Mouse (Mus musculus): ENCODE results near the gene Bcl2l11. TPM values are rescaled to one million over a fixed set of nuclear protein-coding genes. Genes with fewer than 3 reads are reported as not detected.

The Bcl2l11 gene
- polyA plus RNA-seq, 1 experiment from 2014 or later = 15.7 TPM

GRCm38 (mm10) chr2:128187277-128187676 is 61.4 kb downstream of the Bcl2l11 start:
- H3K9ac ChIP-seq (ENCODE audit: low read depth, low read length) = no peak overlapping the region
- no peak overlapping the region for H3K4me3 ChIP-seq (replicated peaks; ENCODE audit: low read depth, low read length)
- WGBS = 97% methylated on average over 1 of the region's 1 CpGs

GRCm38 (mm10) chr2:128188461-128188860 is 62.6 kb downstream of the Bcl2l11 start:
- Histone ChIP-seq H3K4me1 (replicated peaks; ENCODE audit: insufficient read depth, low read length) (no peaks in the 10 kb centered on the region), H3K27me3 (ENCODE audit: insufficient read depth, low read length) (no peaks in the 10 kb centered on the region), H3K36me3 (ENCODE audit: insufficient read depth, low read length) (no peaks in the 10 kb centered on the region), H3K4me3 (replicated peaks; ENCODE audit: low read depth, low read length) (no peak overlapping the region), H3K27ac (no peak overlapping the region), H3K9ac (ENCODE audit: low read depth, low read length) (no peak overlapping the region), H3K4me2 (ENCODE audit: low read length) (no peak overlapping the region), H3K9me3 (replicated peaks; ENCODE audit: low read length) (no peaks in the 10 kb centered on the region)
- DNase-seq (ENCODE audit: low spot score) = no peak
- ATAC-seq (replicated peaks; ENCODE audit: low FRiP score, low read depth) = no peak
- TF ChIP-seq CTCF (IDR thresholded peaks at IDR 0.05; ENCODE audit: low read depth) = no peak
- WGBS = 87% methylated on average over 3 of the region's 3 CpGs

More at GRCm38 (mm10) chr2:128187277-128187676, 61.4 kb downstream of the Bcl2l11 start:
- Histone ChIP-seq H3K4me1 (replicated peaks; ENCODE audit: insufficient read depth, low read length) (no peaks in the 10 kb centered on the region), H3K36me3 (ENCODE audit: insufficient read depth, low read length) (no peaks in the 10 kb centered on the region), H3K27me3 (ENCODE audit: insufficient read depth, low read length) (no peaks in the 10 kb centered on the region), H3K9me3 (replicated peaks; ENCODE audit: low read length) (no peaks in the 10 kb centered on the region), H3K27ac (no peak overlapping the region), H3K4me2 (ENCODE audit: low read length) (no peak overlapping the region)
- DNase-seq (ENCODE audit: low spot score) (no peak), ATAC-seq (replicated peaks; ENCODE audit: low FRiP score, low read depth) (no peak)
- no peak for TF ChIP-seq CTCF (IDR thresholded peaks at IDR 0.05; ENCODE audit: low read depth)

GRCm38 (mm10) chr2:128189691-128190090 is 63.9 kb downstream of the Bcl2l11 start:
- H3K9ac ChIP-seq (ENCODE audit: low read depth, low read length) = no peak overlapping the region
- DNase-seq (ENCODE audit: low spot score) (no peak), ATAC-seq (replicated peaks; ENCODE audit: low FRiP score, low read depth) (no peak)
- H3K27ac ChIP-seq = no peak overlapping the region
- no peaks in the 10 kb centered on the region for H3K4me1 ChIP-seq (replicated peaks; ENCODE audit: insufficient read depth, low read length)
- H3K36me3 ChIP-seq (ENCODE audit: insufficient read depth, low read length) = no peaks in the 10 kb centered on the region
- H3K9me3 ChIP-seq (replicated peaks; ENCODE audit: low read length) = no peaks in the 10 kb centered on the region
- no peak overlapping the region for H3K4me2 ChIP-seq (ENCODE audit: low read length)
- no peak overlapping the region for H3K4me3 ChIP-seq (replicated peaks; ENCODE audit: low read depth, low read length)
- H3K27me3 ChIP-seq (ENCODE audit: insufficient read depth, low read length) = no peaks in the 10 kb centered on the region
- TF ChIP-seq CTCF (IDR thresholded peaks at IDR 0.05; ENCODE audit: low read depth) = no peak
- WGBS = 49% methylated on average over 10 of the region's 10 CpGs

- TF ChIP-seq CTCF (IDR thresholded peaks at IDR 0.05; ENCODE audit: low read depth) = no peak
- Histone ChIP-seq H3K9me3 (replicated peaks; ENCODE audit: low read length) (no peaks in the 10 kb centered on the region), H3K36me3 (ENCODE audit: insufficient read depth, low read length) (no peaks in the 10 kb centered on the region), H3K27me3 (ENCODE audit: insufficient read depth, low read length) (no peaks in the 10 kb centered on the region), H3K4me1 (replicated peaks; ENCODE audit: insufficient read depth, low read length) (no peaks in the 10 kb centered on the region), H3K4me2 (ENCODE audit: low read length) (no peak overlapping the region), H3K4me3 (replicated peaks; ENCODE audit: low read depth, low read length) (no peak overlapping the region), H3K9ac (ENCODE audit: low read depth, low read length) (no peak overlapping the region), H3K27ac (no peak overlapping the region)
- DNase-seq (ENCODE audit: low spot score) (no peak), ATAC-seq (replicated peaks; ENCODE audit: low FRiP score, low read depth) (no peak)
- 69% methylated on average over 5 of the region's 5 CpGs for WGBS
Observed at GRCm38 (mm10) chr2:128190196-128190595, 64.4 kb downstream of the Bcl2l11 start.

GRCm38 (mm10) chr2:128193411-128193810 is 67.6 kb downstream of the Bcl2l11 start:
- Histone ChIP-seq H3K36me3 (ENCODE audit: insufficient read depth, low read length) (no peaks in the 10 kb centered on the region), H3K4me3 (replicated peaks; ENCODE audit: low read depth, low read length) (no peak overlapping the region), H3K27ac (no peak overlapping the region), H3K27me3 (ENCODE audit: insufficient read depth, low read length) (no peaks in the 10 kb centered on the region), H3K9me3 (replicated peaks; ENCODE audit: low read length) (no peaks in the 10 kb centered on the region), H3K4me1 (replicated peaks; ENCODE audit: insufficient read depth, low read length) (no peaks in the 10 kb centered on the region), H3K9ac (ENCODE audit: low read depth, low read length) (no peak overlapping the region), H3K4me2 (ENCODE audit: low read length) (no peak overlapping the region)
- ATAC-seq (replicated peaks; ENCODE audit: low FRiP score, low read depth) = no peak
- no peak for DNase-seq (ENCODE audit: low spot score)
- WGBS = 76% methylated on average over 4 of the region's 4 CpGs
- no peak for TF ChIP-seq CTCF (IDR thresholded peaks at IDR 0.05; ENCODE audit: low read depth)

- Histone ChIP-seq H3K4me2 (ENCODE audit: low read length) (no peak overlapping the region), H3K27ac (no peak overlapping the region), H3K27me3 (ENCODE audit: insufficient read depth, low read length) (no peaks in the 10 kb centered on the region), H3K4me1 (replicated peaks; ENCODE audit: insufficient read depth, low read length) (no peaks in the 10 kb centered on the region), H3K9me3 (replicated peaks; ENCODE audit: low read length) (no peaks in the 10 kb centered on the region), H3K9ac (ENCODE audit: low read depth, low read length) (no peak overlapping the region), H3K36me3 (ENCODE audit: insufficient read depth, low read length) (no peaks in the 10 kb centered on the region), H3K4me3 (replicated peaks; ENCODE audit: low read depth, low read length) (no peak overlapping the region)
- no peak for DNase-seq (ENCODE audit: low spot score)
- WGBS = 66% methylated on average over 3 of the region's 3 CpGs
- TF ChIP-seq CTCF (IDR thresholded peaks at IDR 0.05; ENCODE audit: low read depth) = no peak
- no peak for ATAC-seq (replicated peaks; ENCODE audit: low FRiP score, low read depth)
Observed at GRCm38 (mm10) chr2:128197379-128197778, 71.5 kb downstream of the Bcl2l11 start.

GRCm38 (mm10) chr2:128203147-128203546 is 77.3 kb downstream of the Bcl2l11 start:
- H3K36me3 ChIP-seq (ENCODE audit: insufficient read depth, low read length) = no peaks in the 10 kb centered on the region
- no peak overlapping the region for H3K4me2 ChIP-seq (ENCODE audit: low read length)
- 32% methylated on average over 3 of the region's 3 CpGs for WGBS
- H3K27me3 ChIP-seq (ENCODE audit: insufficient read depth, low read length) = no peaks in the 10 kb centered on the region
- TF ChIP-seq CTCF (IDR thresholded peaks at IDR 0.05; ENCODE audit: low read depth) = no peak
- H3K27ac ChIP-seq = no peak overlapping the region
- DNase-seq (ENCODE audit: low spot score) (no peak), ATAC-seq (replicated peaks; ENCODE audit: low FRiP score, low read depth) (no peak)
- no peaks in the 10 kb centered on the region for H3K9me3 ChIP-seq (replicated peaks; ENCODE audit: low read length)
- no peak overlapping the region for H3K4me3 ChIP-seq (replicated peaks; ENCODE audit: low read depth, low read length)
- no peaks in the 10 kb centered on the region for H3K4me1 ChIP-seq (replicated peaks; ENCODE audit: insufficient read depth, low read length)
- no peak overlapping the region for H3K9ac ChIP-seq (ENCODE audit: low read depth, low read length)

Data from kidney, postnatal 0 days (tissue).